Mouse (Mus musculus): ENCODE data around the gene Gm20708.
"Not testable (repeated sequence)": the region's sequence is repeated elsewhere in the genome, so short reads cannot be mapped to it uniquely, and the experiment has no call there.

Gm20708 gene

DNA sequence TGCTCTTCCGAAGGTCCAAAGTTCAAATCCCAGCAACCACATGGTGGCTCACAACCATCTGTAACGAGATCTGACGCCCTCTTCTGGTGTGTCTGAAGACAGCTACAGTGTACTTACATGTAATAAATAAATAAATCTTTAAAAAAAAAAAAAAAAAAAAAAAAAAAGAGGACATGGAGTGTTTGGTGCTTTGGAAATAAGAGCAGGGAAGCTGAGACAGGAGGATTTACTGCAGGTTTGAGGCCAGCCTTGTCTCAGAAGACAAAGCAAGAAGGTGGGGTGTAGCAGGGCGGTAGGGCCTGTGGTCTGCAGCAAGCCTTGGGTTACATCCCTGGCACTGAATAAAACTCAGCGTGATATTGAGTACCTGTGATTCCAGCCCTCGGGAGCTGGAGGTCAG is 24.0 kb downstream of the Gm20708 start:
- not testable (repeated sequence) for DNase-seq (ENCODE audit: low spot score)

DNA sequence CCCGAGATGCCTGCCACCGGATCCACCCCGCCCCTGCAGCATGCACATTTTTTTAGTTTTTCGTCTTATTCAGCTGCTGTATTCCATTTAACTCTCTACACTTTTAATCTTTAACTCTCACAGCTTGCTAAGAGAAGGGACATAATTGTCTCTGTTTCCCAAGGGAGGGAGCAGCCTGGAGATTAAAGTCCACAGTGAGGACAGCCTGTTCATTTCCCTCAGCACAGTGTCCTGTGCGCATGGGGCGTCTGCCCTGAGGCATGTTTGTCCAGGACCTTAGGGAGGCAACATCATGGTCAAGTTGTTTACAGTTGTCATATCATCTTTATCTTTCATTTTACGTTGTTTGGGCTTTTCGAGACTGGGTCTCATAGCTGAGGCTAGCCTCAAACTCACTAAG is 24.6 kb downstream of the Gm20708 start:
- DNase-seq (ENCODE audit: low spot score): no peak

DNA sequence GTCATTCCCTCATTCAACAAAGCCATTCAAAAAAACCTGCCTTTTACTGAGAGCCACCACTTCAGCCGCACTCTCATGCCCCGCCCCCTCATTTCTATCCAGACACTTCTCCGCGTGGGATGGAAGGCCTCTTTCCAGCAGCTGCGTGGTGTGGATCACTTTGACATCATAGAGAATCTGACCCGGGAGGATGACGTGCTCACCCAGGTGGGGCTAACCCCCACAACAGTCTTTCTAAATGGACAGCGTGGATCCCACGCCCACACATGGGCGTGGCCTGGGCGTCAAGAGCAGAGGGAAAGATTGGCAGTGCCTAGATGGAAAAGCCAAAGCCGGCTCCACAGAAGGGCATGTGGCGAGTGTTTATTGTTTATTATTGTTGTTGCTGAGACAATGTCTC is 26.8 kb downstream of the Gm20708 start:
- DNase-seq (ENCODE audit: low spot score): no peak

DNA sequence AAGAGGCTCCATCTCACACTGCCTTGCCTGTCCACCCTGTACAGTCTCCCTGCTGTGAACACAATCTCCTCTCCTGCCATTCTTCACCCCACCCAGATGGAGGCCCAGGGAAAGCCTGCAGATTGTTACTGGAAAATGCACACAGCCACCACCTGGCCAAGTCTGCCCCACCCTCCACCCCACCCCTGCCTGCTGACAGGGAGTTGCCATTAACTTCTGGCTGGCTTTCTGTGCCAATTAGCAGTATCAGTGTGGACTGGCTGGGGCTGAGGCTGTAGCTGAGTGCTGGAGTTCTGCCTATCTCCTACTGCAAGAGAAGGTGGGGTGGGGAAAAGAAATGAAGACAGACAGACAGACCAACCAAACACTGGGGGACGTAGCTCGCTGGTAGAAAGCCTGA is 29.1 kb downstream of the Gm20708 start:
- DNase-seq (ENCODE audit: low spot score): no peak

DNA sequence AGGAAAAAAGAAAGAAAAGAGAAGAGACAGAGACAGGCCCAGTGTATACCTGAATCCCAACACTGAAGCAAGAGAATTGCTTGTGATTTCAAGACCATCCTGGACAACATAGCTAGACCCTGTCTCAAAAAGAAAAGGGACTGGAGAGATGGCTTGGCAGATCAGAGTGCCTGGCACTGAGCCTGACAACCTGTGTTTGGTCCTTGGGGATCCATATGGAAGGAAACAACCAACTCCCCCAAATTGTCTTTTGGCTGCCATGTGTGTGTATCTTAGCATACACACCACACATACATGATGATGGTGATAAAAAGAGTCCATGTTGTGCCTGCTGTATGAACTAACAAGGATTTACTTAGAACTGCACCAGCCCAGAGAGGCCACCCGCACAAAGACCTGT is 29.6 kb downstream of the Gm20708 start:
- no peak for DNase-seq (ENCODE audit: low spot score)

DNA sequence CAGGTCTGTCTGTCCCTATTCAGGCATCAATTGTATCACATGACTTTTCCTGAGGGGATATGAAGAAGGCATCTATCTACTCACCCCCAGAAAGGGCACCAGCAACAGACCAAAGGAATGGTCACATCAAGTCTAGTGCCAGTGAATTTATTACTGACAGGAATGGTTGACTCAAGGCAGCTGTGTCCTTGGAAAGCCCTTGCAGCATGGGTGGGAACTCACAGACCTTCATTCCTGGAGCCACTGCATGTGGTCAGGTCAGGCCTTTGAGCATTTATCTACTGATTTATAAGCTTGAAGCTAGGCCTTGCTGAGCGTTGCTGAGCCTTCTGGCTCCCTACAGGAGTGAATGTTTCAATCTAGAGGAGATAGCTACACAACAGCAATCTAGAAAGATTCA is 31.4 kb downstream of the Gm20708 start:
- DNase-seq (ENCODE audit: low spot score): no peak

DNA sequence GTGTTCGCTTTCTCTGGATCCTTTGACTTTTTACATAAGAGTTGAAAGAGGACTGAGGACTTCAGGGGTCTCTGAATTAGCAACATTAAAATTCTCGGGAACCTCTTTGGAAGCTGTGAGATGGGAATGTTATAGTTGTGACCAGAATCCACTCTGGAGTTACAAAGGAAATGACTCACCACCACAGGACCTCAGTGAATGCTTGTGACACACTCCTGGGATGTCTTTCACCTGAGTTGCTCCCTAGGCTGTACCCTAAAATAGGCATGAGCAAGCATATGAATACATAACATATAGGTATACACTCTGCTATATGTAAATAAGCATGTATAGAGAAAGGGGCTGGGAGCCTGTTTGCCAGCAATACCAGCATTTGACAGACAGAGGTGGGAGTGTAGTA is 34.0 kb downstream of the Gm20708 start:
- DNase-seq (ENCODE audit: low spot score): no peak

DNA sequence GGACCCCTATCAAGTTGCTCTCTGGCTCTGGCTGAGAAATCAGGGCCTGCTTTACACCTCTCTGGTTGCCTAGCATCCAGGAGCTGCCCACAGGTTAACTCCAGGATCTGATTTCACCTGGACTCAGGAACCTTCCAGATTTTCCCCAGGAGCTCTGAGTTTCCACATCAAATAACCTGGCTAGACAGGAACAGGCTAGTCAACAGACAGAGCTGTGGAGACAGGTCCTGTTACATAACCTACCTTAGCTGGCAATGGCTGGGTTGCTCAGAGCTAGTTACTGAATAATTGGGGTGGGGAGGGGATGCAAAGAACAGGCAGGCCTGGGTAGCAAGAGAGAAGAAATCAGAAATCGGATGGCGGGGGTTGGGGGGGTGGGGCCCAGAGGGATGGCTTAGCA is 35.5 kb downstream of the Gm20708 start:
- no peak for DNase-seq (ENCODE audit: low spot score)

DNA sequence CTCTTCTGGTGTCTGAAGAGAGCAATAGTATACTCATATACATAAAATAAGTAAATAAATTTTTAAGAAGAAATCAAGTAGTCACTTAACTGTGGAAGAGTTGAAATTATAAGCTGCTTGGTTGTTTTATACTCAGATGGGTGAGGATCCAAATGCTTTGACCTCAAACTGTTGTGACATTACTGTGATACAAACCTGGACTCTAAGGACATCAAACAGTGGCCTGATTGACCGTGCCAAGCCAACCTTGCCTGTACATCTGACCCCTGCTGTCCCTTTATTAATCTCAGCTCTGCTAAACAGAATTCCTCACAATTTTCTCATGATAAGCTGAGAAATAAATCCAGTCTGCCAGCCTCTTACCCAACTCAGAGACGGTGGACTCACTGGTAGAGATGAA is 36.2 kb downstream of the Gm20708 start:
- no peak for DNase-seq (ENCODE audit: low spot score)

DNA sequence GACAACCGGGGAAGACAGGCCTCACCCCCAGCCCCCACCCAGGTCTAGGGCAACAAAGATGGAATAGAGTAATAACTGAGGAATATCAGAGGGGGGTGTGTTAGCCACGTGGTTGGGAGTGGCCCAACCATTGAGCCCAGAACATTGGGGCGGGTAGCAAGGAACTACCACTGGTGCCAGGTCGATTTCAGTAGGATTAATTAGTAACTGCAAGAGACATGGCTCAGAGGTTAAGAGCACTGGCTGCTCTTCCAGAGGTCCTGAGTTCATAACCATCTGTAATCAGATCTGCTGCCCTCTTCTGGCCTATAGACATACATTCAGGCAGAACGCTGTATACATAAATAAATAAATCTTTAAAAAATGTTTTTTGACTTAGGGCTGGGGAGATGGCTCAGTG is 37.2 kb downstream of the Gm20708 start:
- DNase-seq (ENCODE audit: low spot score): no peak

DNA sequence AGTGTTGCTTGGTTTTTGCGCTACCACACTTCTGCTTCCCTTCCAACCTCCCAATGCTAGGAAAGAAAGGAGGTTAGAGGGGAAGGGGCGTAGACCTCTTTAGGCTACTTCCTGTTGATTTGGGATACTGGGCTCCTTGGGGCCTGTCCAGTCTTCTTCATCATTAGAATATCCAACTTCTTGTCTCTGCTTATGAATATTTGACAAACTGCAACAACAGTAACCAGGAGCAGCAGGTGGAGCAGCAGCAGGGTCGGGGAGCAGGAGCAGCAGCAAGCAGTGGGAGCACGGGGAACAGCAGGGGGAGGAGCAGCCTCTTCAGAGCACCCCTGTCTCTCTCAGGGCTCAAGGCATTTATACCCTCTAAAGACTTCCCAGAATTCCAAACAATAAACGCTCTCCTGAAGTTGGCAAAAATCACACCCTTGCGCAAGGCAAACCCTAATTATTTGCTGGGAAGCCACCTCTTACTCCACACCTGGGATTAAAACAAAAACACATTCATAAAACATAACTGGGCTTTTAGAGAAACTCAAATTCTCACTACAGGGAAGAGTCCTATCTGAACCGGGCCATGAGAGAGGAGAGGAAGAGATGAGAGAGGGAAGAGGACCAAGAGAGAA is 38.2 kb downstream of the Gm20708 start:
- no peak for DNase-seq (ENCODE audit: low spot score)

DNA sequence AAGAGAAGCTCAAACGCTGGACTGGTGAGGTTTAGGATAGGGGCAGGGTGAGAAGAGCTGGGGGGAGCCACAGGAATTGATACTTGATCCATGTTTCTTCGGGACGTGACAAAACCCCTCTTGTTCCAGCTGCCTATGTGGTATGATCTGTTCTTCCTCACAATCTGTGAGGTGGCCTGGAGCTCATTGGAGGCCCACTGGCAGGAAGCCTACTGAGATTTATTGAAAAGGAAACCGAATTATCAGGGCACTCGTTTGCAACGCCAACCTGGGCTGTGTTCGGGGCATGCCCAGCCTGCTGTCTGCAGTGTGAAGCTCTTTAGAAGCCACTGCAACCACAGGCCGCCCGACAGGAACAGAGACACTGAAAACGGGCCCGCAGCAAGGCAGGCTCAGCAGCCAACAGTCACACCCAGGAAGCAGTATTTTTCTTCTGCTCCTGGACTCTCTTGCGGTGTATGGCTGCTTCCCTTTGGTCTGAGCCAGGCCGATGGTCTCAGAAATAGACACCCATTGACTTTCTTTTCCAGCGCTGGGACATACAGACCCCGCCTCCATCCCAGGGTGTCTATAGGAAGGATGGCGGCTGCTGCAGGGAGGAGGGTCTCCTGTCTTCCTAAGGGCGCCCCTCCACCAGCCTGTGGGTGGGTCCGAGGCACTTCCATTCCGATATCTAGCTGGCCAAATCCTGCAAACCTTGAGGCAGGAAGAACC is 39.0 kb downstream of the Gm20708 start:
- no peak for DNase-seq (ENCODE audit: low spot score)

DNA sequence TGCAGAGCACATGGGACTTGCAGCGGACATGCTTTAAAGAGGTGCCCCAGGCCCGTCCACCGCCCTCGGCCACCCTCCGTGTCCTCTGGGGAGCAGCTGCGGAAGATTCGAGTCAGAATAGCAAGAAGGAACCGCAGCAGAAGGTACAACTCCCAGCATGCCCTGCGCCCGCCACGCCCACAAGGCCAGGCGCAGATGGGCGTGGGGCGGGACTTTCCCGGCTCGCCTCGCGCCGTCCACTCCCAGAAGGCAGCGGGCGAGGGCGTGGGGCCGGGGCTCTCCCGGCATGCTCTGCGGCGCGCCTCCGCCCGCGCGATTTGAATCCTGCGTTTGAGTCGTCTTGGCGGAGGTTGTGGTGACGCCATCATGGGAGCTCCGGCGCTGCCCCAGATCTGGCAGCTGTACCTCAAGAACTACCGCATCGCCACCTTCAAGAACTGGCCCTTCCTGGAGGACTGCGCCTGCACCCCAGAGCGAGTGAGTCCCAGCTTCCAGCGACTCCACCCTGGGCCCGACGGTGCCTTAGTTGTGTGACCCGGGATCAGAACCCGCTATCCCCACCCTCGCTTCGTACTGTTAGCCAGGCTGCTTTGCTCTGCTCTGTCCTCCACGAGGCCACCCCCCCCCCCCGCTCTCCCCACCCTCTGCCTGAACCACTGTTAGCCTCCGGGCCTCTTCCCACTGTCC is 39.7 kb downstream of the Gm20708 start, which contains the start of gene Birc5:
Birc5 (plus strand) TSS at position 267 of the 687 bp plus-strand sequence.
- peak; percentile 98 for DNase-seq (ENCODE audit: low spot score)

DNA sequence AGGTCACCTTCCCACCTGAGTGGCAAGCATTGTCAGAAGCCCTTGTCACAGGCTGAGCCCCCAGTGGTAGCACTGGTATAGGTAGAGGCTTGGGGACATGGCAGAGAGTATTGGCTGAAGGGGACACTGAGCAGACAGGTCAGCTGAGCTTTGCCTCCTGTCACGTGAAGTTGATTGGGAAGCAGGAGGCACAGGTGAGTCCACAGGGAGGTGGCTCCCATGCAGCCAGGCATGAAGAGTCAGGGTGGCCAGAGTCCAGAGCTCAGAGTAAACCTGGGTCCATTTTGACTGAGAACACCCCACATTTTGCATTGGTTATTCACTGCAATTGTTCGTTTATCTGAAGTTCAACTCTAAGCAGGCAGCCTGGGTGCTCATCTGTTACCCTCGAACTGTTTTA is 43.4 kb downstream of the Gm20708 start:
- no peak for DNase-seq (ENCODE audit: low spot score)

DNA sequence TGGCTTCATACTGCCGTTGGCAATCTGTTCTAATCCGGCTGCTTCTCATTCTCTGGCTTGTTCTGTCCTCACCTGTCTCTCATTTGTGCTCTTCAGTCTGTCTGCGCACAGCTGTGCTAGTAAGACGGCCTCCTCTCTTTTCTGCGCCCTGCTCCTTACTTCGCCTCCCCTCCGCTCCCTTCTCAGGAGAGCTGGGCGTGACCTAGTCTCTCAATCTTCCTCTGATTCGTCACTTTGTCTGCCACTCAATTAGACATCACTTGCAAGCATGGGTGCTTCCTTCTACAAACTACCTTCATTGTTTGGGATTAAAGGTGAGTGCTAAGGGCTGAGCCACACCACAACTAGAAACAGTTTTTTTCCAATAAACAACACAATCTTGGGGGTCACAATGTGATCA is 44.8 kb downstream of the Gm20708 start:
- no peak for DNase-seq (ENCODE audit: low spot score)

DNA sequence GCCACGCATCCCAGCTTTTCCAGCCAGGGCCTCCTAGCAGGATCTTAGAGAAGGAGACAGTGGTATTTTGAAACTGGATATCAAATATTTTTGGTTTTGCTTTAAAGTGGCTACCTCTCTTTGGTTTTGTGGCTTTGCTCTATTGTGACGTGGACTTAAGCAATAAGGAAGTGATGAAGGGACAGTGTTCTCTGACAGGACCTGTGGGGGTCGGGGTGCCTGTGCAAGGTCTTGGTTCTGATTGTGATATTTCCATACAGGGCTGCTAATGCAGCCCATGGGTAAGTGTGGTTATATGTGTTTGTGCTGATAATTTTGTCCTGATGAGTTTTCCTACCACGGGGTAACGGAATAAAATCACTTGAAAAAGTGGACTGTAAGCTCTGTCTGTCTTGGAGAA is 45.9 kb downstream of the Gm20708 start:
- no peak for DNase-seq (ENCODE audit: low spot score)

DNA sequence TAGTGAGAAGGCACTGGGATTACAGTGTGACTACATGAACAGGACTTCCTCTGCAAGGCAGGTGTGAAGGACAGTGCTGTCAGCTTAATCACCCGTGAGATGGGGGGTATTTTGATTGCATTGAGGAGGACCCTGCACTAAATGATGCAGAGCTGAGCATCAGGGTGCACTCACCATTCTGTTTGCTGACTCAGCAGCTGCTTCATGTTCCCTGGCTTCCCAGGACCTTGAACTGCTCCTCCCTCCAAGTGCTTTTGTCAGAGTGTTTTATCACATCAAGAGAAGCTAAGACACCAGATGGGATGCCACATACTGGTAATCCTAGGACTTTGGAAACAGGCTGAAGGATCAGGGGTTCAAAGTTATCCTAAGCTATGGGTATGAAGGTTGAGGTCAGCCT is 46.5 kb downstream of the Gm20708 start:
- no peak for DNase-seq (ENCODE audit: low spot score)

DNA sequence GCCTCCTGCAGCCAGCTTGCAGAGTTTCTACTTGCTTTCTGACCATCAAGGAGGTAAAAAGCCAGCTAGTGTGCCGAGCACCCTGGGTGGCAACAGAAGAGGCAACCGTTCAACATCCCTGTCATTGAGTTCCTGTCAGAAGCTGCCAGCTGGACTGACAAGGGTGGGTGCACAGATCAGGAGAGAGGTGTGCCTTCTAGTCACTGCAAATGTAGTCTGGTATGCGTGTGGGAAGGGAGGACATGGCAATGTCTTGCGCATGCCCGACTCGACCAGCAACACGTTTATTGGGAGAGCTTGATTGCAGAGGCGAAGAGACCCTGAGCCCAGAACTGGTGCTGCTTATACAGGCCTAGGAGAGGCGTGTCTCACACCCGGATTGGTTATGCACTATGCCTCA is 48.0 kb downstream of the Gm20708 start:
- DNase-seq (ENCODE audit: low spot score): no peak

DNA sequence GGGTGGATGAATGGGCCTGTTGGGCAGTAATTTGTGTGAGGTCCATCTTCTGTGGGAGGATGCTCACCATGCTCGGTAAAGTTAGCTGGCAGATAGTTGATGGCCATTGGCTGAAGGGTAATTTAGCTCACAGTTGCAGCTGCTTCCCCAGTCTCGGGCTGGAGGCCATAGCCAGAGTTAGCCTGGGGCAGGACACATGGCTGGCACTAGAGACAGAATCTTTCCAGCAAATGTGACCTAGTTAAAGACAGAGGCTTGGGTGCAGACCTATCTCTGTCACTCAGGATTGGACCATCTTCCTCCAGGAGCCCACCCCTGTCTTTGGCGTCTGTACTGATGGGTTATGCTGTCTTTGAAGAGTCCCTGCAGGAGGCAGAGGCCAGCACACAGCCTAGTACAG is 48.9 kb downstream of the Gm20708 start:
- no peak for DNase-seq (ENCODE audit: low spot score)

DNA sequence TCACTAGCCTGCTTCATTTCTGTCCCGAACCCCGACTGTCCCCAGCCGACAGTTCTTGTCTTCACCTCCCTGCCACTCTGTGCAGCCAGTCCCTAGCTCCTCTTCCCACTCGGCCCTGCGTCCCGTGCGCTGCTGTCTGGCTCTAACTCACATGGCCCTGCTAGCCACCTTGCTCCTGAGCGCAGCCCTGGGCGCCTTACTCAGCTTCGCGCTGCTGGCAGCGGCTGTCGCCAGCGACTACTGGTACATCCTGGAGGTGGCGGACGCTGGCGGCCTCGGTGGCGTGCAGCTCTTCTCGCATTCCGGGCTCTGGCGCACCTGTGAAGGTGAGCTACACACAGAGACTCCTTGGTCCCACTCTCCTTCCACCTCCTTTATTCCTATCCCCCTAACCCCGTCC is 51.1 kb downstream of the Gm20708 start, which contains the start of gene Tmem235:
Tmem235 (plus strand) TSS at position 152 of the 400 bp plus-strand sequence.
- DNase-seq (ENCODE audit: low spot score): no peak

DNA sequence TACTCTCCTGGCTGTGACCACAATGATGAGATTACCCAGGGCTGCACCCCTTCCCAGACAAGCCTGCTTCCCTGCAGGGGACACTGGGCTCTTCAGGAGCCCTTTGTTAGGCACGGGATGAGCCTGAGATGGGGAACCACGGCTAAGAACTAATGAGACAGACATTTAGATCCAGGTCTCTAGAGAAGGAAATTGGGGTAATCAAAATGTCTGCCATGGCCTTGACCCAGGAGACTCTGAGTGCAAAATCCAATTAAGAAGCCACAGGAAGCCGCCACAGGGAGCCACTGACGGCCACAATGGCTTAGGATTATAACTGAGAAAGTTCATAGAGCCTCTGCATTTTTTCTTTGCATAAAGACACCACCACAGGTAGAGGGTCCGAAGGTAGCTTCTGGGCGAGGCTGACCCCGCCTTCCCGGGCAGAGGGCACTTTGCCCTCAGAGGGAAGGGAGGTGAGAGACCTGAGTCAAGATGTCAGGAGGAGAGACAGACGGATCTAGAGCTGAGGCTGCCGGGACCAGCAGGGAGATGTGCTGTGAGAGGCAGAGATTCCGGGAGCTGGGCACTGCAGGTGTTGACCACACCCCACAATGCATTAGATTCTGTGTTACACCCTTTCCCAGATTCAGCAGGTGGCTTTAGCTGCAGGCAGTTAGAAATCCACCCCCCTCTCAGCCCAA is 53.8 kb downstream of the Gm20708 start:
- no peak for DNase-seq (ENCODE audit: low spot score)

DNA sequence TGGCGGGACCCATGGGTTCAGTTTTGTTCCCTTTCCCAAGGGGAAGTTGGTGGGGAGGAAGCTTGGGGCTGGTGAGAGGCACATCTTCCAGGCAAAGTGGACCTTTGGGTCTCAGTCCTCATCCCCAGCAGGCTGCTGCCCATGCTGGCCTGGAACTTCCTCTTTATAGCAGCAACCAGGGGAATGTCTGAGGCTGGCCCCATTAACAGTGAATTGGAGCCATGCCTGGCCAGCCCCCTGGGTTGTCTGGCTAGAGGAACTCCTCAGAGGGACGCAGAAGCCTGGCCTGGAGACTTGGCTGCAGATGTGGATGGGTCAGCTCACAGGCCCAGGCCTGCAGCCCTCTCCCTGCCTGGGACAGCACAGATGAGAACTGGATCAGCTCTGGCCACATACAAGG is 55.3 kb downstream of the Gm20708 start:
- no peak for DNase-seq (ENCODE audit: low spot score)

DNA sequence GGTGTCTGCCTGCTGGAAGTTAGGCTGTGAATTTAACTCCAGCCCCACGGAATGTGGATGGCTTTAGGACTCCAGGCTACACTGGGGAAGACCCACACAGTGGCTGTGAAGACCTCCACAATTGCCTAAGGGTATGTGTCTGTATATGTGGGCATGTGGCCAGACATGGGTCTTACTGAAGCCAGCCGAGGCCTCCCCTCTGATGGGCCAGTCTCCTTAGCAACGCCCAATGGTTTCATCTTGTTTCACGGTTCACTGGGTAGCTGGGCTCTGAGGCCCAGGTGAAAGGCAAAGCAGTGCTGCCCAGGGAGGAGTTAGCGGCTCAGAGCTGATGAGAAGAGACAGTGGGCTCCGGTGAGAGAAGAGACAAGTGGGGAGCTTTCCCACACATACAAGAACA is 56.5 kb downstream of the Gm20708 start:
- DNase-seq (ENCODE audit: low spot score): peak; percentile 73

Data from embryo, embryonic 10.5 days (tissue).